Mouse (Mus musculus) CH12.LX (cell line): ENCODE data around the gene Gstp2.

ENCODE experiments used
- CTCF ChIP-seq, 2 experiments: IDR thresholded peaks in 1 of 2; conservative IDR thresholded peaks in 1 of 2; 2 replicates each; pipeline ENCODE4 v1.5.1; 2011 to 2012; ENCODE audit warnings: low read depth in 2 of 2, low read length in 2 of 2, improper control_type of control experiment in 1 of 2, inconsistent platforms in 1 of 2, mild to moderate bottlenecking in 1 of 2, moderate library complexity in 1 of 2
- ELF1 ChIP-seq: IDR thresholded peaks from 2 replicates; pipeline ENCODE4 v1.6.1; 2014; ENCODE audit warnings: low read depth, mild to moderate bottlenecking, inconsistent platforms, low read length, improper control_type of control experiment
- MAX ChIP-seq: IDR thresholded peaks from 2 replicates; pipeline ENCODE4 v1.6.1; 2011; ENCODE audit warnings: low read length, improper control_type of control experiment
- POLR2A ChIP-seq: IDR thresholded peaks from 2 replicates; pipeline ENCODE4 v1.6.1; 2011; ENCODE audit warnings: low read depth, mild to moderate bottlenecking, improper control_type of control experiment, low read length
- POLR2AphosphoS2 ChIP-seq: IDR thresholded peaks from 2 replicates; pipeline ENCODE4 v1.6.1; 2011; ENCODE audit warnings: low read depth, low read length, improper control_type of control experiment
- RCOR1 ChIP-seq: conservative IDR thresholded peaks from 2 replicates; pipeline ENCODE4 v1.6.1; 2012; ENCODE audit warnings: low read depth, mild to moderate bottlenecking, inconsistent platforms, low read length, improper control_type of control experiment
- SIN3A ChIP-seq: IDR thresholded peaks from 2 replicates; pipeline ENCODE4 v1.6.1; 2012; ENCODE audit warnings: low read length, improper control_type of control experiment, inconsistent platforms
- TCF12 ChIP-seq: IDR thresholded peaks from 2 replicates; pipeline ENCODE4 v1.6.1; 2014; ENCODE audit warnings: low read depth, mild to moderate bottlenecking, inconsistent platforms, low read length, improper control_type of control experiment
- ZKSCAN1 ChIP-seq: IDR thresholded peaks from 2 replicates; pipeline ENCODE4 v1.6.1; 2012; ENCODE audit warnings: low read depth, inconsistent platforms, low read length, improper control_type of control experiment, borderline replicate concordance

GRCm38 (mm10) chr19:3997231-3997630 is 48.6 kb downstream of the Gstp2 start:
- TF ChIP-seq POLR2AphosphoS2 (no peak), RCOR1 (no peak), ZKSCAN1 (no peak), CTCF (conservative IDR thresholded peaks at IDR 0.05 in 1 of 2, IDR thresholded peaks at IDR 0.05 in 1 of 2; ENCODE audit: low read depth in 2 of 2, low read length in 2 of 2) (no peak), POLR2A (no peak), TCF12 (no peak), MAX (no peak), SIN3A (no peak), ELF1 (no peak)
